Mouse (Mus musculus): ENCODE results near the gene Scn10a.

DNA sequence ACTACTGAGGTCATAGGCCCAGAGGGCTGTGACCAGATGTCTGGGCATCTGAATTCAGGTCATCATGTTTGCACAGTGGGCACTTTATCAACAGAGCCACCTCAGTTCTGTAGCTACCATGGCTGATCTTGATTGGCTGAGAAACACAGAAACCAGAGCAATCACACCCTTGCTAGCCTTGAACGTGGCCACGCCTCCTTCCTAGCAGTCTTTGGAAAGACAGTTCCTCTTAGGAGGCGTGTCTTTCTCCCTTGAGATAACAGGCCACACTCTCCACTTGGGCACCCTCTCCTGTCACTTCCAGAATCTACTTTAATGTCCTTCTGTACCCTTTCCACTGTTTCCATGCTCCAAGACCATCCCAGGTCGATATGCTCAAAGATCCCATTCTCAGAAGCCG lies 65.4 kb downstream of the Scn10a start:
- TF ChIP-seq CTCF (IDR thresholded peaks at IDR 0.05; ENCODE audit: low read depth) (no peak), EP300 (IDR thresholded peaks at IDR 0.05; ENCODE audit: low read depth) (no peak)

All from liver, embryonic 14.5 days (tissue).